Mouse (Mus musculus) kidney, adult 8-10 months (tissue): Measurements from ENCODE around the gene Gm3047.
"Not testable (repeated sequence)": the region's sequence is repeated elsewhere in the genome, so short reads cannot be mapped to it uniquely, and the experiment has no call there.

Experiments
- DNase-seq, 2 experiments: peaks; one replicate each; pipeline ENCODE4 v3.0.0; 2022

The Gm3047 gene

GRCm38 (mm10) chr14:4555105-4555504, at the start of gene Gm3047:
Gene Gm3047, plus strand, starts transcription at chr14:4555405.
- DNase-seq, result not testable (repeated sequence)
